8 mouse cellular contexts compared by ENCODE assay signal in genomic region chr6:5443104-5443863, GRCm38 (mm10). TPM values are rescaled to one million over a fixed set of nuclear protein-coding genes. Genes with fewer than 3 reads are reported as not detected.
A peak's percentile ranks its signal among the peaks of the same experiment; 100 is the strongest.
DNase-seq lines count a peak whose midpoint lies in the region; ATAC-seq and TF ChIP-seq lines count a peak whose summit lies in the region.

No protein-coding gene starts in this region.

- no peaks in the 10 kb centered on the region for H3K36me3 ChIP-seq in midbrain, embryonic 14.5 days (ENCODE audit: control insufficient read depth, insufficient read depth, low read length)

- no peak overlapping the region for H3K9ac ChIP-seq in midbrain, embryonic 14.5 days (replicated peaks; ENCODE audit: low read length)

- no peak for TF ChIP-seq CTCF in left cerebral cortex, adult 2 months (IDR thresholded peaks at IDR 0.05)

- intact Hi-C loops in left cerebral cortex, adult 2 months (cut with DNase I), result no loop called here

- DNase-seq in right cerebral cortex, adult 18-20 months, result peak; percentile 76
- DNase-seq in right cerebral cortex, postnatal 14 days, result no peak
- DNase-seq in fat pad, adult 2 months (ENCODE audit: extremely low read depth, low read depth, low spot score), result peak; percentile 98
- peak; percentile 30 for DNase-seq in heart, postnatal 4 days
- peak; percentile 21 to 26 for DNase-seq in left cerebral cortex, adult 2 months (ENCODE audit: extremely low spot score in 1 of 2, low spot score in 2 of 2)
- DNase-seq in midbrain, embryonic 14.5 days, result peak; percentile 12
- no peak for DNase-seq in T-cell, adult 2 months (ENCODE audit: low spot score)
- DNase-seq in spleen, postnatal 4 days (ENCODE audit: low spot score in 2 of 2), result no peak

- 21% methylated on average over 13 of the region's 13 CpGs for WGBS in midbrain, embryonic 14.5 days

- H3K4me1 ChIP-seq in midbrain, embryonic 14.5 days (ENCODE audit: control insufficient read depth, insufficient read depth, low read length), result 0 out of 2 replicates have a peak, but pooled peaks cover 8% of the 10 kb centered on the region

- H3K27me3 ChIP-seq in midbrain, embryonic 14.5 days (ENCODE audit: control insufficient read depth, insufficient read depth, low read length), result no peaks in the 10 kb centered on the region

- H3K4me3 ChIP-seq in left cerebral cortex, adult 2 months, result no peak overlapping the region
- H3K4me3 ChIP-seq in midbrain, embryonic 14.5 days (replicated peaks; ENCODE audit: low read depth, low read length), result no peak overlapping the region

- H3K27ac ChIP-seq in left cerebral cortex, adult 2 months, result 0 out of 2 replicates have a peak overlapping the region, but pooled peaks have one; percentile 11
- H3K27ac ChIP-seq in midbrain, embryonic 14.5 days (replicated peaks; ENCODE audit: low read depth, low read length), result no peak overlapping the region

- H3K4me2 ChIP-seq in midbrain, embryonic 14.5 days (ENCODE audit: low read length), result no peak overlapping the region

- H3K9me3 ChIP-seq in midbrain, embryonic 14.5 days (ENCODE audit: control insufficient read depth, low read length), result no peaks in the 10 kb centered on the region

- ATAC-seq in midbrain, embryonic 14.5 days (ENCODE audit: low FRiP score, low TSS enrichment), result no peak

RNA-seq across cellular contexts. Expression of gene Pdk4, which starts 52.8 kb away (rescaled TPM):
- 100 to 1,000 TPM; 155 to 166 TPM for total RNA-seq in heart, postnatal 4 days (2021)
- 10 to 100 TPM; 11.0 to 18.8 TPM for total RNA-seq in left cerebral cortex, adult 2 months (2021)
- polyA plus RNA-seq in midbrain, embryonic 14.5 days (2014; fragmentation: Nextera tagmentation; extraction: Ambion mirVana), result 0.59 and 1.6 TPM in 2 replicates

Comparison
In these comparisons a context has a peak if more than half of its experiments do, and no peak if none do; other contexts are left out.
1. DNase-seq: peak in right cerebral cortex, adult 18-20 months (single experiment), fat pad, adult 2 months (single experiment), heart, postnatal 4 days (single experiment), left cerebral cortex, adult 2 months (2 of 2) and midbrain, embryonic 14.5 days (single experiment); none in right cerebral cortex, postnatal 14 days (single experiment), T-cell, adult 2 months (single experiment) and spleen, postnatal 4 days (0 of 2).
2. RNA of gene Pdk4, which starts 52.8 kb away (total RNA-seq): 155 to 166 TPM in heart, postnatal 4 days; 11.0 to 18.8 TPM in left cerebral cortex, adult 2 months; every median in the first group is over 4 times any median in the second.